Mouse (Mus musculus): ENCODE data around the gene Dhrs1. TPM values are rescaled to one million over a fixed set of nuclear protein-coding genes. Genes with fewer than 3 reads are reported as not detected.

Gene Dhrs1
- polyA plus RNA-seq, 1 experiment: 322 TPM

- H3K27me3 ChIP-seq (ENCODE audit: control insufficient read depth, insufficient read depth, low read length): no peaks in the 10 kb centered on the region
- no peaks in the 10 kb centered on the region for H3K36me3 ChIP-seq (ENCODE audit: control insufficient read depth, insufficient read depth, low read length)
- H3K4me1 ChIP-seq (ENCODE audit: control insufficient read depth, insufficient read depth, low read length): no peaks in the 10 kb centered on the region
- no peak overlapping the region for H3K27ac ChIP-seq (ENCODE audit: control insufficient read depth, insufficient read depth, low read depth, low read length)
- TF ChIP-seq POLR2A (IDR thresholded peaks at IDR 0.05; ENCODE audit: control insufficient read depth, low read depth, low read length) (no peak), CTCF (IDR thresholded peaks at IDR 0.05; ENCODE audit: control insufficient read depth, insufficient read depth, insufficient replicate concordance, low read depth, low read length) (no peak)
- no peak overlapping the region for H3K4me3 ChIP-seq (ENCODE audit: control insufficient read depth, low read depth, low read length)
These were observed 31.7 kb upstream of the Dhrs1 start for GRCm38 (mm10) chr14:55777176-55777575.

DNA sequence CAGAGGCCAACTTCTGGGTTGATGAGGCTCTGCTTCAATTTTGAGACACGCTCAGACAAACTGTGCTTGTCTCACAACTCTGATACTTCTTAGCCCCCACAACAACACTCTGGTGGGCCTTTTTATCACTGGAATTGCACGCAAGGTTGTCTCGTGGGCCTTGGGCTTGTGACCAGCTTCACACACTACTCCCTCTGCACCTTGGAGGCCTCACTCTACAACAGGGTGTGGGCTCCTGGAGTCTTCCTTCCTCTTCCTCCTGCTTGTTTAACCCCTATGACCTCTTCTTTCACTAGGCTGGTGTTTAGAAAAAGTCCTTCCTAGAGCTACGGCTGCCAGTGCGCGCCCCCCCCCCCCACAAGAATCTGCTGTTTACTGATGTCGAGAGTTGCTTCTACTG lies 31.2 kb upstream of the Dhrs1 start:
- no peaks in the 10 kb centered on the region for H3K36me3 ChIP-seq (ENCODE audit: control insufficient read depth, insufficient read depth, low read length)
- no peak overlapping the region for H3K27ac ChIP-seq (ENCODE audit: control insufficient read depth, insufficient read depth, low read depth, low read length)
- TF ChIP-seq CTCF (IDR thresholded peaks at IDR 0.05; ENCODE audit: control insufficient read depth, insufficient read depth, insufficient replicate concordance, low read depth, low read length): no peak
- no peak for TF ChIP-seq POLR2A (IDR thresholded peaks at IDR 0.05; ENCODE audit: control insufficient read depth, low read depth, low read length)
- no peaks in the 10 kb centered on the region for H3K27me3 ChIP-seq (ENCODE audit: control insufficient read depth, insufficient read depth, low read length)
- no peaks in the 10 kb centered on the region for H3K4me1 ChIP-seq (ENCODE audit: control insufficient read depth, insufficient read depth, low read length)
- H3K4me3 ChIP-seq (ENCODE audit: control insufficient read depth, low read depth, low read length): no peak overlapping the region

- Histone ChIP-seq H3K4me3 (ENCODE audit: control insufficient read depth, low read depth, low read length) (no peak overlapping the region), H3K27me3 (ENCODE audit: control insufficient read depth, insufficient read depth, low read length) (no peaks in the 10 kb centered on the region), H3K36me3 (ENCODE audit: control insufficient read depth, insufficient read depth, low read length) (no peaks in the 10 kb centered on the region), H3K27ac (ENCODE audit: control insufficient read depth, insufficient read depth, low read depth, low read length) (no peak overlapping the region), H3K4me1 (ENCODE audit: control insufficient read depth, insufficient read depth, low read length) (peaks cover 8% of the 10 kb centered on the region)
- TF ChIP-seq POLR2A (IDR thresholded peaks at IDR 0.05; ENCODE audit: control insufficient read depth, low read depth, low read length) (no peak), CTCF (IDR thresholded peaks at IDR 0.05; ENCODE audit: control insufficient read depth, insufficient read depth, insufficient replicate concordance, low read depth, low read length) (no peak)
These were observed 23.7 kb upstream of the Dhrs1 start for GRCm38 (mm10) chr14:55769087-55769703.

GRCm38 (mm10) chr14:55768555-55768954 lies 23.1 kb upstream of the Dhrs1 start:
- no peak for TF ChIP-seq CTCF (IDR thresholded peaks at IDR 0.05; ENCODE audit: control insufficient read depth, insufficient read depth, insufficient replicate concordance, low read depth, low read length)
- TF ChIP-seq POLR2A (IDR thresholded peaks at IDR 0.05; ENCODE audit: control insufficient read depth, low read depth, low read length): no peak
- no peak overlapping the region for H3K27ac ChIP-seq (ENCODE audit: control insufficient read depth, insufficient read depth, low read depth, low read length)
- no peaks in the 10 kb centered on the region for H3K36me3 ChIP-seq (ENCODE audit: control insufficient read depth, insufficient read depth, low read length)
- H3K4me3 ChIP-seq (ENCODE audit: control insufficient read depth, low read depth, low read length): no peak overlapping the region
- peaks cover 8% of the 10 kb centered on the region for H3K4me1 ChIP-seq (ENCODE audit: control insufficient read depth, insufficient read depth, low read length)
- H3K27me3 ChIP-seq (ENCODE audit: control insufficient read depth, insufficient read depth, low read length): no peaks in the 10 kb centered on the region

DNA sequence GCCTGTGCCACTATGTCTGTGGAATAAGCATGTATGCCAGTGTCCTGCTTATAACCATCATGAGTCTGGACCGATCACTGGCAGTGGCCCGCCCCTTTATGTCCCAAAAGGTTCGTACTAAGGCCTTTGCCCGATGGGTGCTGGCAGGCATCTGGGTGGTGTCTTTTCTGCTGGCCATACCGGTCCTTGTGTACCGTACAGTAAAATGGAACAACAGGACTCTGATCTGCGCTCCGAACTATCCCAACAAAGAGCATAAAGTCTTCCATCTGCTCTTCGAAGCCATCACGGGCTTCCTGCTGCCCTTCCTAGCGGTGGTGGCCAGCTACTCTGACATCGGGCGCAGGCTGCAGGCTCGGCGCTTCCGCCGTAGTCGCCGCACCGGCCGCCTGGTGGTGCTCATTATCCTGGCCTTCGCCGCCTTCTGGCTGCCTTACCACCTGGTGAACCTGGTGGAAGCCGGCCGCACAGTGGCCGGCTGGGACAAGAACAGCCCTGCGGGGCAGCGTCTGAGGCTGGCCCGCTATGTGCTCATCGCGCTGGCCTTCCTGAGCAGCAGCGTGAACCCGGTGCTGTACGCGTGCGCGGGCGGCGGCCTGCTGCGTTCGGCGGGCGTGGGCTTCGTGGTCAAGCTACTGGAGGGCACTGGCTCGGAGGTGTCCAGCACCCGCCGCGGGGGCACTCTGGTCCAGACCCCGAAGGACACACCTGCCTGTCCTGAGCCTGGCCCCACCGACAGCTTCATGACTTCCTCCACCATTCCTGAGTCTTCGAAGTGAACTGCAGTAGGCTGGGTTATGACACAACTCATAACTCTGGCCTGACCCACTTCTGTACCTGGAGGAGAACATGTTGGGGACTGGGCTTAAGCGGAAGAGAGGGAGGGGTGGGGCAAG lies 22.3 kb upstream of the Dhrs1 start:
- Histone ChIP-seq H3K27me3 (ENCODE audit: control insufficient read depth, insufficient read depth, low read length) (no peaks in the 10 kb centered on the region), H3K4me1 (ENCODE audit: control insufficient read depth, insufficient read depth, low read length) (peaks cover 8% of the 10 kb centered on the region), H3K4me3 (ENCODE audit: control insufficient read depth, low read depth, low read length) (peak overlapping the region; percentile 47), H3K36me3 (ENCODE audit: control insufficient read depth, insufficient read depth, low read length) (no peaks in the 10 kb centered on the region), H3K27ac (ENCODE audit: control insufficient read depth, insufficient read depth, low read depth, low read length) (no peak overlapping the region)
- TF ChIP-seq POLR2A (IDR thresholded peaks at IDR 0.05; ENCODE audit: control insufficient read depth, low read depth, low read length): no peak
- 0 out of 2 replicates have a peak, but pooled peaks have one; percentile 24 for TF ChIP-seq CTCF (IDR thresholded peaks at IDR 0.05; ENCODE audit: control insufficient read depth, insufficient read depth, insufficient replicate concordance, low read depth, low read length)

- TF ChIP-seq CTCF (IDR thresholded peaks at IDR 0.05; ENCODE audit: control insufficient read depth, insufficient read depth, insufficient replicate concordance, low read depth, low read length): no peak
- TF ChIP-seq POLR2A (IDR thresholded peaks at IDR 0.05; ENCODE audit: control insufficient read depth, low read depth, low read length): no peak
- H3K27ac ChIP-seq (ENCODE audit: control insufficient read depth, insufficient read depth, low read depth, low read length): no peak within 1 kb of the TSS
- H3K4me1 ChIP-seq (ENCODE audit: control insufficient read depth, insufficient read depth, low read length): peaks cover 10% of the 10 kb centered on the region
- H3K4me3 ChIP-seq (ENCODE audit: control insufficient read depth, low read depth, low read length): no peak within 1 kb of the TSS
- H3K36me3 ChIP-seq (ENCODE audit: control insufficient read depth, insufficient read depth, low read length): no peaks in the 10 kb centered on the region
- no peaks in the 10 kb centered on the region for H3K27me3 ChIP-seq (ENCODE audit: control insufficient read depth, insufficient read depth, low read length)
These were observed 20.2 kb upstream of the Dhrs1 start, which contains the start of gene Ltb4r1 for GRCm38 (mm10) chr14:55765696-55766095. Gene Ltb4r1 (plus strand): TSS chr14:55765962.

GRCm38 (mm10) chr14:55763166-55763565 lies 17.7 kb upstream of the Dhrs1 start:
- H3K27ac ChIP-seq (ENCODE audit: control insufficient read depth, insufficient read depth, low read depth, low read length): no peak overlapping the region
- no peaks in the 10 kb centered on the region for H3K27me3 ChIP-seq (ENCODE audit: control insufficient read depth, insufficient read depth, low read length)
- peaks cover 8% of the 10 kb centered on the region for H3K4me1 ChIP-seq (ENCODE audit: control insufficient read depth, insufficient read depth, low read length)
- H3K4me3 ChIP-seq (ENCODE audit: control insufficient read depth, low read depth, low read length): no peak overlapping the region
- H3K36me3 ChIP-seq (ENCODE audit: control insufficient read depth, insufficient read depth, low read length): no peaks in the 10 kb centered on the region
- TF ChIP-seq POLR2A (IDR thresholded peaks at IDR 0.05; ENCODE audit: control insufficient read depth, low read depth, low read length) (no peak), CTCF (IDR thresholded peaks at IDR 0.05; ENCODE audit: control insufficient read depth, insufficient read depth, insufficient replicate concordance, low read depth, low read length) (no peak)
